Mouse (Mus musculus) heart, postnatal 0 days (tissue): ENCODE results near the gene Itpkc. TPM values are rescaled to one million over a fixed set of nuclear protein-coding genes. Genes with fewer than 3 reads are reported as not detected.
A peak's percentile ranks its signal among the peaks of the same experiment; 100 is the strongest.

Experiments
- ATAC-seq: fragments of 200-750 bp; cut with Nextera tagmentation; 2 replicates; pipeline ENCODE4 v1.8.0; 2017; ENCODE audit warnings: low read depth, moderate number of reproducible peaks, moderate library complexity; ENCODE audit not compliant: insufficient read depth
- DNase-seq: peaks from one replicate; pipeline ENCODE4 v3.0.0-alpha.2; 2016; ENCODE audit warnings: low spot score
- H3K27ac ChIP-seq: fragments of 300-500 bp; sonication (generic); 2 replicates; pipeline ENCODE4 v1.5.1; 2014; ENCODE audit warnings: low read depth, mild to moderate bottlenecking
- H3K27me3 ChIP-seq: fragments of 300-500 bp; sonication (generic); 2 replicates; pipeline ENCODE4 v1.6.1; 2014; ENCODE audit warnings: low read length, mixed read lengths; ENCODE audit not compliant: control insufficient read depth, insufficient read depth
- H3K36me3 ChIP-seq: fragments of 300-500 bp; sonication (generic); replicated peaks from 2 replicates; pipeline ENCODE4 v1.6.1; 2014; ENCODE audit warnings: low read length, mixed read lengths; ENCODE audit not compliant: control insufficient read depth, insufficient read depth
- H3K4me1 ChIP-seq: fragments of 300-500 bp; sonication (generic); 2 replicates; pipeline ENCODE4 v1.6.1; 2014; ENCODE audit warnings: antibody characterized with exemption; ENCODE audit not compliant: control insufficient read depth, insufficient read depth
- H3K4me2 ChIP-seq: fragments of 300-500 bp; sonication (generic); 2 replicates; pipeline ENCODE4 v1.6.1; 2014; ENCODE audit warnings: low read depth, mild to moderate bottlenecking, low read length, moderate library complexity
- H3K4me3 ChIP-seq: fragments of 300-500 bp; sonication (generic); 2 replicates; pipeline ENCODE4 v1.5.1; 2014; ENCODE audit warnings: low read depth, low read length
- H3K9ac ChIP-seq: fragments of 300-500 bp; sonication (generic); replicated peaks from 2 replicates; pipeline ENCODE4 v1.6.1; 2014; ENCODE audit warnings: low read depth, low read length, mixed read lengths
- H3K9me3 ChIP-seq: fragments of 300-500 bp; sonication (generic); replicated peaks from 2 replicates; pipeline ENCODE4 v1.6.1; 2016; ENCODE audit warnings: low read length; ENCODE audit not compliant: control insufficient read depth
- CTCF ChIP-seq: IDR thresholded peaks from 2 replicates; pipeline ENCODE4 v1.5.1; 2016; ENCODE audit warnings: antibody characterized with exemption, control low read depth, low read depth
- EP300 ChIP-seq: IDR thresholded peaks from 2 replicates; pipeline ENCODE4 v1.6.1; 2016; ENCODE audit warnings: antibody characterized with exemption, low read depth
- WGBS: fragments of 180-500 bp; shearing (Covaris S2); extraction: QIAGEN DNeasy Blood & Tissue Kit; methylation state at CpG from one replicate; pipeline ENCODE4 v1.1.7; 2014; 5-methylcytosine and 5-hydroxymethylcytosine counted together
- polyA plus RNA-seq: library from polyadenylated mRNA; unstranded; fragments of >200 nt; fragmentation: Nextera tagmentation; extraction: Ambion mirVana; gene quantifications from 2 replicates; pipeline ENCODE4 v1.2.1, GENCODE M21; 2015
- total RNA-seq: library from RNA; depleted of rRNA; stranded (reverse); fragments of >200 nt; gene quantifications from 2 replicates; pipeline ENCODE4 v1.2.3, GENCODE M21; 2014; ENCODE audit warnings: low replicate concordance; rRNA removed

Gene Itpkc
- total RNA-seq (5.8 and 14.7 TPM in 2 replicates), polyA plus RNA-seq (1.2 and 1.3 TPM in 2 replicates)

- peak within 1 kb of the TSS; percentile 79 for H3K4me2 ChIP-seq
- peaks cover 22% of the 10 kb centered on the region for H3K4me1 ChIP-seq
- WGBS = under 1% methylated on average over 49 of the region's 49 CpGs
- H3K9ac ChIP-seq = peak within 1 kb of the TSS; percentile 75
- ATAC-seq = peak; percentile 85
- H3K27me3 ChIP-seq = no peaks in the 10 kb centered on the region
- TF ChIP-seq EP300 (no peak; the same call in 1 of the 2 replicates), CTCF (no peak; the same call in 1 of the 2 replicates)
- peak within 1 kb of the TSS; percentile 73 for H3K4me3 ChIP-seq
- H3K36me3 ChIP-seq = no peaks in the 10 kb centered on the region
- DNase-seq = peak; percentile 93
- H3K27ac ChIP-seq = peak within 1 kb of the TSS; percentile 84
- no peaks in the 10 kb centered on the region for H3K9me3 ChIP-seq
Observed at GRCm38 (mm10) chr7:27228281-27228821, at the start of gene Itpkc. Itpkc (minus strand) TSS chr7:27228661.

GRCm38 (mm10) chr7:27277191-27277590 lies 48.7 kb upstream of the Itpkc start:
- Histone ChIP-seq H3K9me3 (no peaks in the 10 kb centered on the region), H3K27me3 (no peaks in the 10 kb centered on the region), H3K4me2 (no peak overlapping the region), H3K4me3 (no peak overlapping the region), H3K4me1 (no peaks in the 10 kb centered on the region), H3K36me3 (peaks cover 37% of the 10 kb centered on the region), H3K9ac (no peak overlapping the region), H3K27ac (no peak overlapping the region)
- DNase-seq = no peak
- WGBS = 91% methylated on average over 3 of the region's 3 CpGs
- TF ChIP-seq EP300 = no peak
- peak; percentile 46; the same call in 1 of the 2 replicates for TF ChIP-seq CTCF
- no peak for ATAC-seq

GRCm38 (mm10) chr7:27276021-27276420 lies 47.6 kb upstream of the Itpkc start:
- ATAC-seq (no peak), DNase-seq (no peak)
- Histone ChIP-seq H3K9ac (no peak overlapping the region), H3K27me3 (no peaks in the 10 kb centered on the region), H3K36me3 (peaks cover 35% of the 10 kb centered on the region), H3K4me3 (no peak overlapping the region), H3K4me1 (no peaks in the 10 kb centered on the region), H3K27ac (no peak overlapping the region), H3K9me3 (no peaks in the 10 kb centered on the region), H3K4me2 (no peak overlapping the region)
- TF ChIP-seq EP300 = no peak
- TF ChIP-seq CTCF = no peak
- 59% methylated on average over 7 of the region's 7 CpGs for WGBS

- no peaks in the 10 kb centered on the region for H3K27me3 ChIP-seq
- TF ChIP-seq CTCF = no peak
- H3K9me3 ChIP-seq = no peaks in the 10 kb centered on the region
- H3K4me2 ChIP-seq = no peak overlapping the region
- H3K27ac ChIP-seq = no peak overlapping the region
- DNase-seq (no peak), ATAC-seq (no peak)
- H3K4me1 ChIP-seq = no peaks in the 10 kb centered on the region
- peaks cover 27% of the 10 kb centered on the region for H3K36me3 ChIP-seq
- H3K9ac ChIP-seq = no peak overlapping the region
- WGBS = 76% methylated on average over 4 of the region's 4 CpGs
- H3K4me3 ChIP-seq = no peak overlapping the region
Observed at GRCm38 (mm10) chr7:27274916-27275315, 46.5 kb upstream of the Itpkc start.

GRCm38 (mm10) chr7:27273739-27274351 lies 45.4 kb upstream of the Itpkc start:
- H3K27ac ChIP-seq = no peak overlapping the region
- H3K9me3 ChIP-seq = no peaks in the 10 kb centered on the region
- no peaks in the 10 kb centered on the region for H3K27me3 ChIP-seq
- H3K36me3 ChIP-seq = peaks cover 22% of the 10 kb centered on the region
- TF ChIP-seq EP300 (no peak), CTCF (peak; percentile 42)
- ATAC-seq (0 out of 2 replicates have a peak, but pooled peaks have one; percentile 39), DNase-seq (no peak)
- WGBS = 54% methylated on average over 32 of the region's 32 CpGs
- H3K9ac ChIP-seq = no peak overlapping the region
- H3K4me2 ChIP-seq = no peak overlapping the region
- H3K4me1 ChIP-seq = no peaks in the 10 kb centered on the region
- H3K4me3 ChIP-seq = no peak overlapping the region
